Mouse (Mus musculus) limb, embryonic 11.5 days (tissue): ENCODE measurements at regions not wholly inside any gene's neighbourhood (a gene's known extent, or its start where the extent isn't known, plus 50 kb on each side); places are given as distances from the start of the nearest gene placed in this dataset.

Source experiments
- ATAC-seq: fragments of 200-750 bp; cut with Nextera tagmentation; 2 replicates; pipeline ENCODE4 v1.8.0; 2017; ENCODE audit warnings: low read depth; ENCODE audit not compliant: insufficient number of reproducible peaks, low FRiP score, low TSS enrichment
- DNase-seq: peaks from one replicate; pipeline ENCODE4 v3.0.0-alpha.2; 2015; ENCODE audit warnings: low spot score
- H3K27ac ChIP-seq: fragments of 300-500 bp; sonication (generic); replicated peaks from 2 replicates; pipeline ENCODE4 v1.5.1; 2014; ENCODE audit warnings: low read depth, mild to moderate bottlenecking, low read length
- H3K27me3 ChIP-seq: fragments of 300-500 bp; sonication (generic); 2 replicates; pipeline ENCODE4 v1.6.1; 2014; ENCODE audit warnings: mild to moderate bottlenecking, low read length, mixed read lengths; ENCODE audit not compliant: control insufficient read depth, insufficient read depth
- H3K36me3 ChIP-seq: fragments of 300-500 bp; sonication (generic); 2 replicates; pipeline ENCODE4 v1.6.1; 2014; ENCODE audit warnings: mild to moderate bottlenecking, low read length, moderate library complexity, mixed read lengths; ENCODE audit not compliant: control insufficient read depth, insufficient read depth
- H3K4me1 ChIP-seq: fragments of 300-500 bp; sonication (generic); 2 replicates; pipeline ENCODE4 v1.6.1; 2014; ENCODE audit warnings: low read length, mixed read lengths; ENCODE audit not compliant: control insufficient read depth, insufficient read depth
- H3K4me2 ChIP-seq: fragments of 300-500 bp; sonication (generic); 2 replicates; pipeline ENCODE4 v1.6.1; 2014; ENCODE audit warnings: low read depth, mild to moderate bottlenecking, moderate library complexity; ENCODE audit not compliant: severe bottlenecking
- H3K4me3 ChIP-seq: fragments of 300-500 bp; sonication (generic); 2 replicates; pipeline ENCODE4 v1.5.1; 2014; ENCODE audit warnings: low read depth, low read length
- H3K9ac ChIP-seq: fragments of 300-500 bp; sonication (generic); 2 replicates; pipeline ENCODE4 v1.6.1; 2014; ENCODE audit warnings: mild to moderate bottlenecking, low read length
- H3K9me3 ChIP-seq: fragments of 300-500 bp; sonication (generic); 2 replicates; pipeline ENCODE4 v1.6.1; 2016; ENCODE audit warnings: low read length; ENCODE audit not compliant: control insufficient read depth
- whole genome bisulfite sequencing: fragments of 180-500 bp; shearing (Covaris S2); extraction: QIAGEN DNeasy Blood & Tissue Kit; methylation state at CpG from one replicate; pipeline ENCODE4 v1.1.7; 2014; 5-methylcytosine and 5-hydroxymethylcytosine counted together

DNA sequence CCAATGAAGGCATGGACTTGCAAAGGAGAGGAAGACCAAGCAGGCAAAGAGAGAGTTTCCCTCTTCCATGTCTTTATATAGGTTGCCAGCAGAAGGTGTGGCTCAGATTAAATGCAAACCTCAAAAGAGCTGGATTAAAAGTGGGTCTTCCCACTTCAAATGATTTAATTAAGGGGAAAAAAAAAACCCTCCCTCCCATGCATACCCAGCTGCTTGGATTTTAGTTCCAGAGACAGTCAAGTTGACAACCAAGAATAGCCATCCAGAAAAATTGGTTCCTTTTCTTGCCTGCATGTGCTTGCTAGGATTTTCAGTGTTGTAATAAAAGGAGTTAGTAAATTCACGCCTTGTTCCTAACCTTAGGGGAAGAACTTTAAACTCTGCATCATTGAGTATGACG lies 323.3 kb downstream of the Slc4a3 start:
- no peaks in the 10 kb centered on the region for H3K36me3 ChIP-seq
- H3K27me3 ChIP-seq = no peaks in the 10 kb centered on the region
- H3K9me3 ChIP-seq = no peaks in the 10 kb centered on the region
- no peak overlapping the region for H3K27ac ChIP-seq
- ATAC-seq = no peak
- H3K4me3 ChIP-seq = no peak overlapping the region
- WGBS = 67% methylated on average over 2 of the region's 2 CpGs
- no peak overlapping the region for H3K4me2 ChIP-seq
- H3K4me1 ChIP-seq = no peaks in the 10 kb centered on the region
- H3K9ac ChIP-seq = no peak overlapping the region
- DNase-seq = no peak

DNA sequence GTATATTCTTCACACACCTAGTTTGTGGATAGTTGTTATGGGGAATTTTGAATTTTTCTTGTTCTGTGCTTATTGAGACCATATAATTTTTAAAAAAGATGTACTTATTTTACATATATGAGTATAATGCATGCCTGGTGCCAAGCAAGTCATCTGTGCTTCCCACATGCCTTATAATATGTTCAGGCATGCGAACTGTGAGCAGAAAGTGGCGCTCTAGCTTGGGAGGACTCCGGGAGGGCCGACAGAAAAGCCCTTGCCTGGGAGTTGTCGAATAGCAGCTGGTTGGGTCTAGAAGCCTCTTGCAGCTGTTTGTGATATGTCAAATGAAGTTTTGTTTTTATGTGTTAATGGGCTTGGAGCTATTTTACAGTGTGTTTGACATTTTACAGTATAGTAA lies 323.8 kb downstream of the Slc4a3 start:
- Histone ChIP-seq H3K4me1 (no peaks in the 10 kb centered on the region), H3K27me3 (no peaks in the 10 kb centered on the region), H3K27ac (no peak overlapping the region), H3K4me2 (no peak overlapping the region), H3K9me3 (no peaks in the 10 kb centered on the region), H3K36me3 (no peaks in the 10 kb centered on the region), H3K9ac (no peak overlapping the region), H3K4me3 (no peak overlapping the region)
- DNase-seq (no peak), ATAC-seq (no peak)
- 61% methylated on average over 5 of the region's 5 CpGs for WGBS

DNA sequence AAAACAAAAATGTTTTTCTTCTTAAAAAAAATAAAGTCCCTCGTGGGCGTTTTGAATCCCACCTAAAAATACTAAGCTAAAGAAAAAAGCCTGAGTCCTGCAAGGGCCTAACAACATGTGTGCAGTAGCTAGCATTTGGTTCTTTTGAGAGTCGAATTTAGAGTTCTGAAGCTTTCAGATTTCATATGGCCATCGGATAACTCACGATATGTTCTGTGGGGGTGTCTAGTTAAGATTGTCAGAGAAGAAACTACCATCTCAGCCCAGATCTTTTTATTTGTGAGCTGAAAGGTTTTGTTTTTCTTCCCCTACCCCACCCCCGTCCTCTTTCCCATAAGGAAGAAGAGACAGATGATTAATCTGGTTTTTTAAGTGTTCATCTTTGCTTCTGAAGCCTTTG lies 327.8 kb downstream of the Slc4a3 start:
- Histone ChIP-seq H3K27ac (no peak overlapping the region), H3K9me3 (no peaks in the 10 kb centered on the region), H3K4me1 (no peaks in the 10 kb centered on the region), H3K36me3 (no peaks in the 10 kb centered on the region), H3K27me3 (no peaks in the 10 kb centered on the region), H3K4me3 (no peak overlapping the region), H3K4me2 (no peak overlapping the region), H3K9ac (no peak overlapping the region)
- WGBS = 90% methylated on average over 6 of the region's 6 CpGs
- DNase-seq (no peak), ATAC-seq (no peak)

DNA sequence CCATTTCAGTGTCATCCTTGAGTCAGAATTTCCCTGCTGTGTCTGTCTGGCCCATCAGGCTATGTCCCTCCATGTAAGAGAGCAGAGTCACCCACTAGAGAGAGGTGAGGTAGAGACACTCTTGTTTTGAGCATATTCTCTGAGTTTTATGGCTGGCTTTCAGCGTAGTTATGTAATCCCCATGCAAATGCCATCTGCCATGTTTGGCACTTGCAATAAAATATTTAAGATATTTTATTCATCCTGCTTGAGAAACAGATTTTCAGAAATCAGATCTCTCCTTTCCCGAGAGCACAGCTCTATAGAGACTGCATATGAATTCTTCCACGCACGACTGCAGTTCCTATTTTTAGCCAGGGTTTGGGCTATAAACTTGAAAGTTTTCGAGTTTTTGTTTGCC lies 331.1 kb downstream of the Slc4a3 start:
- Histone ChIP-seq H3K27ac (no peak overlapping the region), H3K9ac (no peak overlapping the region), H3K27me3 (no peaks in the 10 kb centered on the region), H3K4me1 (no peaks in the 10 kb centered on the region), H3K4me2 (no peak overlapping the region), H3K9me3 (no peaks in the 10 kb centered on the region), H3K4me3 (no peak overlapping the region), H3K36me3 (no peaks in the 10 kb centered on the region)
- DNase-seq = no peak
- WGBS = 80% methylated on average over 5 of the region's 5 CpGs
- ATAC-seq = no peak

DNA sequence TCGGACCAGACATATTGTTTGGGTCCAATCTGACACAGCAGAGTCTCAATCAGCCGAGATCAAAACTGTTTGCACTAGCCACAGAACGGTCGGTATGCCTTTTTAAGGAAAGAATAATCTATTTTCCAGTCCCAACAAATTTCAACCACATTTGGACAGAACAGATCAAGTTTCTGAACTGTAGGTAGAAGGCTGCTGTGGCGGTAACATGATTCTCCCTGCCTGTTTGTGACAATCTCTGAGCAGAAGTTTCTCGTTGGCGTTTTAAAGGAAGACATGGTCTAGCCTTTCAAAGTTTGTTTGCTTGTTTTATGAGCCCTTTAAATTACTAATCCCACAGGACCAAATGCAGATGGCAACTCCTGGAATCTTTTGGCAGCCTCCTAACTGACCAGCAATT lies 339.6 kb downstream of the Slc4a3 start:
- Histone ChIP-seq H3K27me3 (no peaks in the 10 kb centered on the region), H3K27ac (no peak overlapping the region; the same call in 1 of the 2 replicates), H3K4me2 (no peak overlapping the region), H3K4me3 (no peak overlapping the region), H3K9ac (no peak overlapping the region), H3K4me1 (peaks cover 10% of the 10 kb centered on the region; the same call in 1 of the 2 replicates), H3K9me3 (no peaks in the 10 kb centered on the region), H3K36me3 (no peaks in the 10 kb centered on the region)
- no peak for ATAC-seq
- 12% methylated on average over 7 of the region's 7 CpGs for WGBS
- DNase-seq = no peak

DNA sequence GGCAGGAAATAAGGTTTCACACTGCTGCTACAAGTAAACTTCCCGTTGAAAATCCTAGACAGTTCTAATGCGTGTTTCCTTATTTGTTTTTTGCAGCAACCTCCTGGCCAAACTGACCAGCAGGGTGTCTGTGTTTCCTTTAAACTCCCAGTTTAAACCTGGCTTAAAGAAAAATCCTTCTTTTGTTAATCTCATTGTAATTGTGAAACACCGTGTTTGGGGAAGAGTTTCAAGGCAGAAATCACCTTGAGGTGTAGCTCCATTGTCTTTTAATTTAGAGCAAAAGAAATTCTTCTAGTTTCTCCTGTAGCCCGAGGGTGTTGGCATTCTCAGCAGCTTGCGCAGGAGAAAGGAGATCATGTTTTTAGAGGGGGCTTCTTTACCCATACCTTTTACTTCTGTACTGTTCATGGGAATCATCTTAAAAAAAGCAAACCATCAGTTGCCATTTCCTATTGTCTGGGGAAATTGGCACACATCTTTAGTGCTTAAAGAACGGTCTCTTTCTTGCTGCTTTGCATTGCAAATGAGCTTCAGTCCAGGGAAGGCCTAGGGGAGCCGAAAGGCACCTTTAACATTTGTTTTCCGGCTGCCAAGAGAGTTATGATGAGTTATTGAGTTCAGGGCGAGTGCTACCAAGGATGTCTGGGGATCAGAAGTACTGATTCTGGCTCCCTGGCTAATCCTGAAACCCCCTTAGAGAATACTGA lies 342.6 kb downstream of the Slc4a3 start:
- H3K36me3 ChIP-seq = no peaks in the 10 kb centered on the region
- ATAC-seq (no peak), DNase-seq (no peak)
- 28% methylated on average over 9 of the region's 9 CpGs for WGBS
- peaks cover 10% of the 10 kb centered on the region; the same call in 1 of the 2 replicates for H3K4me1 ChIP-seq
- no peak overlapping the region for H3K9ac ChIP-seq
- H3K27ac ChIP-seq = no peak overlapping the region
- H3K27me3 ChIP-seq = no peaks in the 10 kb centered on the region
- peaks cover 3% of the 10 kb centered on the region; the same call in 1 of the 2 replicates for H3K9me3 ChIP-seq
- no peak overlapping the region for H3K4me2 ChIP-seq
- no peak overlapping the region for H3K4me3 ChIP-seq

DNA sequence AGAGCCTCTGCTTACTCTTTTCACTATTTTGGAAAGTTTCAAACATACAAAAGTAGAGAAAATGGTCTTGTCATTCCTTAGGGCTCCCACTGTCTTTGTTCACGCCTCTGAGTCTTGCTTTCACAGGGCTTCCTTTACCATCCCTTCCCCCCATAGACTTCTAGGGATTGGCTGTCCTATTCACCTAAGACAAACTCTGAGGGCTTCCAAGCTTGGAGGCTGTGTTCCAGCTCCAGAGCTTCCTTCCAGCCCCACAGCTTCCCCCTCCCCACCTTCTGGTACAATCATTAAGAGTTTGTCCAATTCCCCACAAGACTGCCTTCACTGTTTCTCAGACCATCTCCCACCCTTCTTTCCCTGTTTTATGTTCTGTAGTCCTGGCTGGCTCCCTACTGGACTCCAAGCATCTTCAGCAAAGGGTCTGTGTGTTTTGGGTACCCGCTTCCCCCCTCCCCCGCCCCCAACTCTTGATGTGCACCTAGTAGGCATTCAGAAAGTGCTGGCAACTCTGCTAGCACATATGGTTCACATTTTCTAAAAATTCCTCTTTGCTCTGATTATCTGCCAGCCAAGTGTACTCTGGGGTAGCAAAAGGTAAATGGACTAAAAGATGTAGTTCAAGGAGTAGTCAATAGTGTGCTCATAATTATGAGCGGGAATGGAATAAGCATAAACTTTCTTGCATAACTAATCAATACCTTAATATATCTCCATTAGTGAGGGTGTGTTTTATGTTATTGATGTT lies 344.0 kb downstream of the Slc4a3 start:
- peak; percentile 65; the same call in 1 of the 2 replicates for ATAC-seq
- Histone ChIP-seq H3K4me1 (peaks cover 10% of the 10 kb centered on the region; the same call in 1 of the 2 replicates), H3K9me3 (peaks cover 3% of the 10 kb centered on the region; the same call in 1 of the 2 replicates), H3K4me2 (no peak overlapping the region), H3K9ac (no peak overlapping the region), H3K27me3 (no peaks in the 10 kb centered on the region), H3K36me3 (no peaks in the 10 kb centered on the region), H3K4me3 (no peak overlapping the region), H3K27ac (peak overlapping the region; percentile 39; the same call in 1 of the 2 replicates)
- WGBS = 62% methylated on average over 4 of the region's 4 CpGs
- no peak for DNase-seq

DNA sequence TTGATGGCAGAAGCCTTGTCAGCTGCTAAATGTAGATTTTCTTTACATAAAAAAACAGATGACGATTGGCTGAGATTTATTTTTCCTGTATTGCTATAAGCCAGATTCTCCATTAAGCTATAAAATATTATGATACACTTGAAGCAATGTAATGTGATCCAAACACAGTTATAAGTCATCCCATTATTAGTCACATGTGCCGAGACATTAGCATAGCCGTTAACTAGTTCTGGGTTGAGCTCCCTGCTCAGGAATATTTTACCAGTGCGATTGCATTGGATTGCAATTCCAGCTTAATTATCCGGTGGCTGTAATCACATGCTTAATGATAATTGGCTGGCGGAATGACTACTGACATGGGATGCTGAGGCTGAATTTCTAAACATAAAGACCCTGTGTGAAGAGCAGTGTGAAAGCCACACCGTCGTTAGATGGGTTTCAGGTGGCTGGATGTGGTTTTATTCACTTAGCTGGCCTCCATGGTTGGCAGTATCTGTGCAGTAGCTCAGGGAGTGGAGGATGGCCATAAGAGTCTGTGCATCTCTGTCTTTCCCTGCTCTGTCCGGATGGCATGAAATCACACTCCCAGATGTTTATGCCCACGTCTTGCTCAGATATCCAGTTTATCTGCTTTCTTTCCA lies 344.7 kb downstream of the Slc4a3 start:
- H3K9ac ChIP-seq = no peak overlapping the region
- H3K4me2 ChIP-seq = no peak overlapping the region
- no peak overlapping the region for H3K27ac ChIP-seq
- no peaks in the 10 kb centered on the region for H3K27me3 ChIP-seq
- peaks cover 3% of the 10 kb centered on the region; the same call in 1 of the 2 replicates for H3K9me3 ChIP-seq
- H3K36me3 ChIP-seq = no peaks in the 10 kb centered on the region
- 63% methylated on average over 10 of the region's 10 CpGs for WGBS
- peaks cover 10% of the 10 kb centered on the region; the same call in 1 of the 2 replicates for H3K4me1 ChIP-seq
- H3K4me3 ChIP-seq = no peak overlapping the region
- DNase-seq (no peak), ATAC-seq (no peak)
